Mouse (Mus musculus): ENCODE data around the gene Klhl42. TPM values are rescaled to one million over a fixed set of nuclear protein-coding genes. Genes with fewer than 3 reads are reported as not detected.

The Klhl42 gene
- polyA plus RNA-seq, 1 experiment: not detected

DNA sequence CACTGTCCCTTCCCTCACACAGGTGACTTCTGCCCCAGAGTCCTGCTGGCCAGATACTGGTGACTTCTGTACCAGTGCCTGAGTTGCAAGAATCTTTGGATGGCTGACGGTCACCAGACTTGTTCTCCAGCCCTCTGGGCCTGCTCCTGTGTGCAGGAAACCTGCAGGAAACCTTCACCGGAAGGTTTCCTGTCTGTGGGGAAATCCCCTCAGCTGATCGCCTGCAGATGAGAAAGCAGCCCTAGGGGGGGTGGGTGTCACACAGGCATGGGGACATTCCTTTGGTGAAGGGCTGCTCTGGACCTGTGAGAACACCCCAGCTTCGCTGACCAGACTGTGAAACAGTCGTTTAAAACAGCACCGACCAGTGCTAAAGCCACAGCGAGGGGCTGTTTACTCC, 63.9 kb downstream of the Klhl42 start:
- TF ChIP-seq POLR2A (IDR thresholded peaks at IDR 0.05; ENCODE audit: insufficient read depth, low read depth, low read length) (no peak), CTCF (IDR thresholded peaks at IDR 0.05; ENCODE audit: insufficient read depth, low read depth, low read length) (no peak)
- no peaks in the 10 kb centered on the region for H3K4me1 ChIP-seq (ENCODE audit: control insufficient read depth, insufficient read depth, low read length)
- H3K4me3 ChIP-seq (ENCODE audit: insufficient read depth, low read depth, low read length): no peak overlapping the region
- WGBS: 88% methylated on average over 7 of the region's 7 CpGs
- no peak overlapping the region for H3K27ac ChIP-seq (ENCODE audit: insufficient read depth, low read depth, low read length)

DNA sequence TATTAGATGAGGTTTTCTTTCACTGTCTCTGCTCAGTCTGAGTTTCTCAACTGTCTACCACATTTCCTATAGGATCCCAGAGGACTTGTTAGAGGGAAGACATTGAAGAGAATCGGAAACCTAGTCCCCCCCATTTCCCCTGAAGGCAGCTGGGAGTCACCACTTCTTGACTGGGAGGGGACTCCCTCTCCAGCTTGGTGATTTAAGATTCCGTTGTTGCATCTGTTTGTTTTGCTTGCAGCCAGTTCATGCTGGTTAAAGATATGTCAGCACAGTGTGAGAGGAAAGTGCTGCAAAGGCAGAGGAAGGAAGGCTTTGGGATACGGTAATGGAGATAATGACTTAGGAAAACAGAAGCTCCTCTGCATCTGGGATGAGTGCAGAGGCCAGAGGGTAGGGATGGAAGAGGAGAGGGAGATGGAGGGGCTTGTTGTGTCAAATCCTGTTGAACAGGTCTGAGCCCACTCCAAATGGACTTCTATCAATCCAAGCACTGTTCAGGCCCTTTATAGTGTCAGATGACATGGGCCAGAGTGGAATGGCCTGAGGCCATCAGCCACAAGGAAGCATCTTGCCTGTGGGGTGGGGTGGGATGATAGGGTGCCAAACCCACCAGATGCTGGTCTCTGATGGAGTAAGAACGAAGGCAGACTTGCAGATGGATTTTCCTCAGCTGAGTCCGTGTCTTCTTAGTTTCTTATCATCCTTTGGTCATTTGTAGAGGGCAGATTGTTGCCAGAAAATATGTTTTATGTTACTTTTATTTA, 70.8 kb downstream of the Klhl42 start:
- WGBS: 69% methylated on average over 5 of the region's 5 CpGs

More for the DNA sequence above, 70.8 kb downstream of the Klhl42 start:
- Histone ChIP-seq H3K27ac (ENCODE audit: insufficient read depth, low read depth, low read length) (no peak overlapping the region), H3K4me3 (ENCODE audit: insufficient read depth, low read depth, low read length) (no peak overlapping the region), H3K4me1 (ENCODE audit: control insufficient read depth, insufficient read depth, low read length) (no peaks in the 10 kb centered on the region)
- no peak for TF ChIP-seq CTCF (IDR thresholded peaks at IDR 0.05; ENCODE audit: insufficient read depth, low read depth, low read length)

Other genes starting within 250 kb of the Klhl42 start
- not detected in 2 replicates for gene Smco2, start 241.3 kb upstream of the Klhl42 start, polyA plus RNA-seq (2012; ENCODE audit: insufficient read depth, insufficient read length, low replicate concordance, missing spikeins)
- not detected in 2 replicates for gene Ppfibp1, start 202.9 kb upstream of the Klhl42 start, polyA plus RNA-seq (2012; ENCODE audit: insufficient read depth, insufficient read length, low replicate concordance, missing spikeins)
- not detected in 2 replicates for gene 1700034J05Rik, start 137.0 kb upstream of the Klhl42 start, polyA plus RNA-seq (2012; ENCODE audit: insufficient read depth, insufficient read length, low replicate concordance, missing spikeins)
- gene Rep15, start 58.8 kb upstream of the Klhl42 start, polyA plus RNA-seq (2012; ENCODE audit: insufficient read depth, insufficient read length, low replicate concordance, missing spikeins): not detected in 2 replicates
- gene Mrps35, start 48.6 kb upstream of the Klhl42 start, polyA plus RNA-seq (2012; ENCODE audit: insufficient read depth, insufficient read length, low replicate concordance, missing spikeins): not detected in 2 replicates
- not detected in 2 replicates for gene Mansc4, start 4.3 kb upstream of the Klhl42 start, polyA plus RNA-seq (2012; ENCODE audit: insufficient read depth, insufficient read length, low replicate concordance, missing spikeins)
- gene Pthlh, start 172.8 kb downstream of the Klhl42 start, polyA plus RNA-seq (2012; ENCODE audit: insufficient read depth, insufficient read length, low replicate concordance, missing spikeins): not detected in 2 replicates

Data from olfactory bulb, adult 2 months (tissue).